Comparison of ENCODE assay signal across 8 mouse cellular contexts in the genomic region with DNA sequence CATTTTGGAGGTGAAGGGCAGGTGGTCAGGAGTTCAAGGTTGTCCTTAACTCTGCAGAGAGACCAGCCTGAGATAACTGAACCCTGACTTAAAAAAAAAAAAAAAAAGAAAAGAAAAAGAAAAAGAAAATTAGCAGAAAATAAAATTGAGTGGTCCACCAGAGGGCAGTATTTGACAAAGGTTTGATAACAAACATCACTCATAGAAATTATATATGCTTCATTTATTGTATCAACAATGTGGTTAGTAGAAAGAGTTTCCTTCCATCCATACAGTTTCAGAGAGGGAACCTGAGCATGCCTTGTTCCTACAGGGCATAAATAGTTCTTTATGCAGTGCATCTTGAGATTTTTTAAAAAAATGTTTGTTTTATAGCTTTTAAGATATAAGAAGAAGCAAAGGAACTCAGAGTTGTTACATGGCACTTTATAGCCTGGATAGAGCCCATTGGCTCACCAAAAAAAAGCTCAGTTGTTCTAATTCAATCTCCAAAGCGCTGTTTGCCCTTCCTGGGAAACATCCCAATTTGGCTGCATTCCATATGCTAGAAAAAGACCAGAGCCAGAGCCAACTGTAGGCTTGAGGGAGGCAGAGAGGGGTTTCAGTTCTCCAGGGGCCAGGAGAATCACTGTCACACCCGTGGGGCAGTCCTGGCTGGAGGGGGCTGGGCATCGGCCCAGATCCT.
DNase-seq lines count a peak whose midpoint lies in the region; ATAC-seq and TF ChIP-seq lines count a peak whose summit lies in the region.

No protein-coding gene starts in this region.

- H3K4me1 ChIP-seq in bone marrow, adult 2 months (ENCODE audit: control insufficient read depth, insufficient read depth, low read length), result peaks cover 6% of the 10 kb centered on the region; the same call in 1 of the 2 replicates
- H3K4me1 ChIP-seq in forebrain, postnatal 0 days (ENCODE audit: insufficient read depth), result peaks cover 11% of the 10 kb centered on the region
- H3K4me1 ChIP-seq in midbrain, postnatal 0 days (ENCODE audit: insufficient read depth, low read length), result peaks cover 4% of the 10 kb centered on the region; the same call in 1 of the 2 replicates

- no peaks in the 10 kb centered on the region for H3K9me3 ChIP-seq in forebrain, postnatal 0 days (ENCODE audit: low read length)
- no peaks in the 10 kb centered on the region for H3K9me3 ChIP-seq in midbrain, postnatal 0 days (ENCODE audit: low read length)

- 32% methylated on average over 3 of the region's 3 CpGs for WGBS in bone marrow, adult 2 months
- 26% methylated on average over 3 of the region's 3 CpGs for WGBS in forebrain, postnatal 0 days
- WGBS in midbrain, postnatal 0 days, result 37% methylated on average over 3 of the region's 3 CpGs

- no peak overlapping the region for H3K9ac ChIP-seq in forebrain, postnatal 0 days
- H3K9ac ChIP-seq in midbrain, postnatal 0 days (replicated peaks; ENCODE audit: low read length, poor library complexity, severe bottlenecking), result no peak overlapping the region

- no peak overlapping the region for H3K4me2 ChIP-seq in forebrain, postnatal 0 days (ENCODE audit: low read depth)
- no peak overlapping the region for H3K4me2 ChIP-seq in midbrain, postnatal 0 days (ENCODE audit: low read depth, low read length, poor library complexity, severe bottlenecking)

- no peak for TF ChIP-seq POLR2A in bone marrow, adult 2 months (IDR thresholded peaks at IDR 0.05; ENCODE audit: borderline replicate concordance, control insufficient read depth, low read depth, low read length)

- intact Hi-C loops in heart, postnatal 25 days (cut with DNase I), result loop anchor here (1.0 to 5.0 kb wide), 5 partner anchors 66 to 557 kb away; no protein-coding TSS in a partner anchor

- H3K36me3 ChIP-seq in forebrain, postnatal 0 days (ENCODE audit: insufficient read depth), result no peaks in the 10 kb centered on the region
- no peaks in the 10 kb centered on the region for H3K36me3 ChIP-seq in midbrain, postnatal 0 days (ENCODE audit: insufficient read depth, low read length)

- peak; percentile 42; the same call in 1 of the 2 replicates for ATAC-seq in forebrain, postnatal 0 days
- ATAC-seq in midbrain, postnatal 0 days (ENCODE audit: low FRiP score), result peak; percentile 28; the same call in 1 of the 2 replicates

- peak; percentile 94 for DNase-seq in heart, adult 11 months
- DNase-seq in heart, postnatal 25 days (ENCODE audit: low spot score), result no peak
- peak; percentile 33 for DNase-seq in A20 (ENCODE audit: low read depth, low spot score)
- peak; percentile 85 for DNase-seq in forebrain, postnatal 0 days
- DNase-seq in layer of hippocampus, adult 11-12 months (ENCODE audit: low spot score), result peak; percentile 54
- DNase-seq in midbrain, postnatal 0 days (ENCODE audit: low spot score), result peak; percentile 87
- DNase-seq in spleen, postnatal 14 days (ENCODE audit: low spot score in 2 of 2), result no peak

- H3K4me3 ChIP-seq in bone marrow, adult 2 months (replicated peaks; ENCODE audit: control insufficient read depth, low read depth, low read length), result no peak overlapping the region
- H3K4me3 ChIP-seq in forebrain, postnatal 0 days (ENCODE audit: low read depth, low read length), result no peak overlapping the region
- H3K4me3 ChIP-seq in midbrain, postnatal 0 days (ENCODE audit: low read depth, low read length), result no peak overlapping the region

- H3K27ac ChIP-seq in bone marrow, adult 2 months (ENCODE audit: control insufficient read depth, insufficient read depth, low read depth, low read length, poor library complexity), result no peak overlapping the region
- H3K27ac ChIP-seq in forebrain, postnatal 0 days (ENCODE audit: low read depth, low read length), result no peak overlapping the region
- no peak overlapping the region for H3K27ac ChIP-seq in midbrain, postnatal 0 days (ENCODE audit: low read depth, low read length)

- TF ChIP-seq CTCF in bone marrow, adult 2 months (IDR thresholded peaks at IDR 0.05; ENCODE audit: control insufficient read depth, insufficient read depth, low read length), result peak; percentile 11; the same call in 1 of the 2 replicates
- peak; percentile 43 for TF ChIP-seq CTCF in forebrain, postnatal 0 days (IDR thresholded peaks at IDR 0.05; ENCODE audit: low read depth)
- TF ChIP-seq CTCF in midbrain, postnatal 0 days (IDR thresholded peaks at IDR 0.05), result peak; percentile 70

- H3K27me3 ChIP-seq in forebrain, postnatal 0 days (ENCODE audit: insufficient read depth, low read length), result no peaks in the 10 kb centered on the region
- H3K27me3 ChIP-seq in midbrain, postnatal 0 days (ENCODE audit: insufficient read depth, low read length), result no peaks in the 10 kb centered on the region

Comparison
In these comparisons a context has a peak if more than half of its experiments do, and no peak if none do; other contexts are left out.
1. DNase-seq: peak in heart, adult 11 months (single experiment), A20 (single experiment), forebrain, postnatal 0 days (single experiment), layer of hippocampus, adult 11-12 months (single experiment) and midbrain, postnatal 0 days (single experiment); none in heart, postnatal 25 days (single experiment) and spleen, postnatal 14 days (0 of 2).
2. CTCF ChIP-seq: peak in every context shown above with its lines; median percentile 70 in midbrain, postnatal 0 days; 43 in forebrain, postnatal 0 days; 11 in bone marrow, adult 2 months.